Mouse (Mus musculus): ENCODE measurements around the gene Ankrd11. TPM values are rescaled to one million over a fixed set of nuclear protein-coding genes. Genes with fewer than 3 reads are reported as not detected.

The Ankrd11 gene
- polyA plus RNA-seq, 1 experiment from 2014 or later = 33.6 TPM

GRCm38 (mm10) chr8:122945775-122946174 is 96.3 kb downstream of the Ankrd11 start:
- Histone ChIP-seq H3K4me2 (ENCODE audit: low read length) (no peak overlapping the region), H3K9ac (replicated peaks; ENCODE audit: low read depth, low read length) (no peak overlapping the region), H3K9me3 (ENCODE audit: control insufficient read depth, low read length) (no peaks in the 10 kb centered on the region), H3K4me1 (replicated peaks; ENCODE audit: control insufficient read depth, insufficient read depth, low read length) (peaks cover 11% of the 10 kb centered on the region), H3K4me3 (replicated peaks; ENCODE audit: low read length) (no peak overlapping the region), H3K27ac (ENCODE audit: low read length) (no peak overlapping the region), H3K36me3 (ENCODE audit: control insufficient read depth, insufficient read depth) (no peaks in the 10 kb centered on the region), H3K27me3 (replicated peaks; ENCODE audit: control insufficient read depth, insufficient read depth, low read length) (no peaks in the 10 kb centered on the region)
- no peak for ATAC-seq
- 81% methylated on average over 2 of the region's 2 CpGs for WGBS

DNA sequence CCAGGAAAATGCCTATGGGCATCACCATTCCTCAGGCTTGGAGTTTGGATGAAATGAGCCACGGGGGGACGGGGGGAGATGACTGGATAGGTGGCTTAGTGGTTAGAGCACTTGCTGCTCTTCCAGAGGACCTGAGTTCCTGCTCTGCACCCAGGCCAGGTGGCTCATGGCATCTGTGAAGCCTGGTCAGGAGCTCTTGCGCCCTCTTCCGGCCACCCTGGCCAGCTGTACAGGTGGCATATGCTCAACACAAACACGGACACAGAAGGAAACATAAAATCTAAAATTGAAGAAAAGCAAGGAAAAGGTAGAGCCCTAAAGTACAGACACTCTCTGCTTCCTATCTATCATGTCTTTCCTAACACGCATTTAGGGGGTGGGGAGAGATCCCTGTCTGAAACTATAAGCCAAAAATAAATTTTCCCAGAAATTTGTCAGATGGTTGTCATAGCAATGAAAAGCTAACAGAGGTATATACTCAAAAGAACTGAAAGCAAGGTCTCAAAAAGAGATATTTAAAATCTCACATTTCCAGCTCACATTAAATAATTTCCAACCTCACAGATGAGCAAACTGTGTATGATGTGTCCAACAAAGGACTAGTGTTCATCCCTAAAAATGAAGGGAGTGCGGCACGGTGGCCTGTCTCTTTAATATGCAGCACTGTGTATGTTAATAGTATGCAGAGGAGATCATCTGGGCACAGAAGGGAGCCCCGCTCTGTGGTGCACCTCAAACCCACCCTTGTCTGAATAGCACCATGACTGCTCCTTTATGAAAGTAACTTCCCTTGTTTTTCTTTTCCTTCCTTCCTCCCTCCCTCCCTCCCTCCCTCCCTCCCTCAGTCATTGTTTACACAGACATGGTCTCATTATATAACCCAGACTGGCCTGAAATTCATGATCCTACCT is 99.0 kb downstream of the Ankrd11 start:
- Histone ChIP-seq H3K9ac (replicated peaks; ENCODE audit: low read depth, low read length) (no peak overlapping the region), H3K9me3 (ENCODE audit: control insufficient read depth, low read length) (no peaks in the 10 kb centered on the region), H3K36me3 (ENCODE audit: control insufficient read depth, insufficient read depth) (no peaks in the 10 kb centered on the region), H3K27ac (ENCODE audit: low read length) (peak overlapping the region; percentile 52), H3K4me3 (replicated peaks; ENCODE audit: low read length) (no peak overlapping the region), H3K4me1 (replicated peaks; ENCODE audit: control insufficient read depth, insufficient read depth, low read length) (peaks cover 19% of the 10 kb centered on the region), H3K4me2 (ENCODE audit: low read length) (no peak overlapping the region), H3K27me3 (replicated peaks; ENCODE audit: control insufficient read depth, insufficient read depth, low read length) (no peaks in the 10 kb centered on the region)
- 65% methylated on average over 9 of the region's 9 CpGs for WGBS
- ATAC-seq = peak; percentile 62

GRCm38 (mm10) chr8:122938591-122938990 is 103.5 kb downstream of the Ankrd11 start:
- H3K4me1 ChIP-seq (replicated peaks; ENCODE audit: control insufficient read depth, insufficient read depth, low read length) = peaks cover 37% of the 10 kb centered on the region
- H3K9me3 ChIP-seq (ENCODE audit: control insufficient read depth, low read length) = no peaks in the 10 kb centered on the region
- 41% methylated on average over 4 of the region's 4 CpGs for WGBS
- no peak overlapping the region for H3K9ac ChIP-seq (replicated peaks; ENCODE audit: low read depth, low read length)
- no peak overlapping the region for H3K27ac ChIP-seq (ENCODE audit: low read length)
- no peaks in the 10 kb centered on the region for H3K27me3 ChIP-seq (replicated peaks; ENCODE audit: control insufficient read depth, insufficient read depth, low read length)
- H3K4me3 ChIP-seq (replicated peaks; ENCODE audit: low read length) = no peak overlapping the region
- no peak for ATAC-seq
- no peaks in the 10 kb centered on the region for H3K36me3 ChIP-seq (ENCODE audit: control insufficient read depth, insufficient read depth)
- H3K4me2 ChIP-seq (ENCODE audit: low read length) = no peak overlapping the region

DNA sequence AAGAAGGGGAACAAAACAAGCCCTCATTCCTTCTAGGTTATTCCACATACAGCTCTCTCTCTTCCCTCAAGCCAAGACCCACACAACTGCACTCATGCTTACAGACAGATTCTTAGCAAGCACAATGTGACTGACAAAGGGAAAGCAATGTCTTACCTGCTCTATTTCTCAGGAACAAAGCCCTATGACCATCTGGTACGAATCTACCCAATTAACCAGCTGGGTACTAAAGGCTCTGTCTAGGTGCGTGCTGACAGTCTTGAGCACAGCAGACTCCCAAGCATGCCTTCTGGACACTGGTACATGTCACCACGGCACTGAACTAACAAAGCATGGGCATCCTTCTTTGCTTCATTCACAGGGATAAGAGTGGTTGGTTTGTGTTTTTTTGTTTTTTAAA is 103.9 kb downstream of the Ankrd11 start:
- Histone ChIP-seq H3K4me1 (replicated peaks; ENCODE audit: control insufficient read depth, insufficient read depth, low read length) (peaks cover 36% of the 10 kb centered on the region), H3K4me3 (replicated peaks; ENCODE audit: low read length) (no peak overlapping the region), H3K9ac (replicated peaks; ENCODE audit: low read depth, low read length) (no peak overlapping the region), H3K36me3 (ENCODE audit: control insufficient read depth, insufficient read depth) (no peaks in the 10 kb centered on the region), H3K9me3 (ENCODE audit: control insufficient read depth, low read length) (no peaks in the 10 kb centered on the region), H3K27ac (ENCODE audit: low read length) (no peak overlapping the region), H3K27me3 (replicated peaks; ENCODE audit: control insufficient read depth, insufficient read depth, low read length) (no peaks in the 10 kb centered on the region), H3K4me2 (ENCODE audit: low read length) (no peak overlapping the region)
- 37% methylated on average over 3 of the region's 3 CpGs for WGBS
- ATAC-seq = 0 out of 2 replicates have a peak, but pooled peaks have one; percentile 45

GRCm38 (mm10) chr8:122937545-122938053 is 104.5 kb downstream of the Ankrd11 start:
- H3K4me1 ChIP-seq (replicated peaks; ENCODE audit: control insufficient read depth, insufficient read depth, low read length) = peaks cover 35% of the 10 kb centered on the region

GRCm38 (mm10) chr8:122935912-122936311 is 106.2 kb downstream of the Ankrd11 start:
- H3K4me3 ChIP-seq (replicated peaks; ENCODE audit: low read length) = no peak overlapping the region
- H3K27me3 ChIP-seq (replicated peaks; ENCODE audit: control insufficient read depth, insufficient read depth, low read length) = no peaks in the 10 kb centered on the region
- H3K9ac ChIP-seq (replicated peaks; ENCODE audit: low read depth, low read length) = no peak overlapping the region
- H3K9me3 ChIP-seq (ENCODE audit: control insufficient read depth, low read length) = no peaks in the 10 kb centered on the region
- 84% methylated on average over 3 of the region's 3 CpGs for WGBS
- no peak overlapping the region for H3K27ac ChIP-seq (ENCODE audit: low read length)
- peaks cover 42% of the 10 kb centered on the region for H3K4me1 ChIP-seq (replicated peaks; ENCODE audit: control insufficient read depth, insufficient read depth, low read length)
- H3K36me3 ChIP-seq (ENCODE audit: control insufficient read depth, insufficient read depth) = no peaks in the 10 kb centered on the region
- H3K4me2 ChIP-seq (ENCODE audit: low read length) = no peak overlapping the region
- no peak for ATAC-seq

More at GRCm38 (mm10) chr8:122937545-122938053, 104.5 kb downstream of the Ankrd11 start:
- Histone ChIP-seq H3K36me3 (ENCODE audit: control insufficient read depth, insufficient read depth) (no peaks in the 10 kb centered on the region), H3K9ac (replicated peaks; ENCODE audit: low read depth, low read length) (no peak overlapping the region), H3K4me3 (replicated peaks; ENCODE audit: low read length) (no peak overlapping the region), H3K27ac (ENCODE audit: low read length) (no peak overlapping the region), H3K27me3 (replicated peaks; ENCODE audit: control insufficient read depth, insufficient read depth, low read length) (no peaks in the 10 kb centered on the region), H3K9me3 (ENCODE audit: control insufficient read depth, low read length) (no peaks in the 10 kb centered on the region), H3K4me2 (ENCODE audit: low read length) (no peak overlapping the region)
- no peak for ATAC-seq
- WGBS = 83% methylated on average over 2 of the region's 2 CpGs

GRCm38 (mm10) chr8:122935118-122935517 is 107.0 kb downstream of the Ankrd11 start:
- ATAC-seq = no peak
- H3K4me3 ChIP-seq (replicated peaks; ENCODE audit: low read length) = no peak overlapping the region
- WGBS = 53% methylated on average over 1 of the region's 1 CpGs
- H3K9ac ChIP-seq (replicated peaks; ENCODE audit: low read depth, low read length) = no peak overlapping the region; the same call in 1 of the 2 replicates
- H3K4me1 ChIP-seq (replicated peaks; ENCODE audit: control insufficient read depth, insufficient read depth, low read length) = peaks cover 48% of the 10 kb centered on the region
- H3K4me2 ChIP-seq (ENCODE audit: low read length) = no peak overlapping the region
- H3K27me3 ChIP-seq (replicated peaks; ENCODE audit: control insufficient read depth, insufficient read depth, low read length) = no peaks in the 10 kb centered on the region
- H3K36me3 ChIP-seq (ENCODE audit: control insufficient read depth, insufficient read depth) = no peaks in the 10 kb centered on the region
- no peaks in the 10 kb centered on the region for H3K9me3 ChIP-seq (ENCODE audit: control insufficient read depth, low read length)
- peak overlapping the region; percentile 65 for H3K27ac ChIP-seq (ENCODE audit: low read length)

DNA sequence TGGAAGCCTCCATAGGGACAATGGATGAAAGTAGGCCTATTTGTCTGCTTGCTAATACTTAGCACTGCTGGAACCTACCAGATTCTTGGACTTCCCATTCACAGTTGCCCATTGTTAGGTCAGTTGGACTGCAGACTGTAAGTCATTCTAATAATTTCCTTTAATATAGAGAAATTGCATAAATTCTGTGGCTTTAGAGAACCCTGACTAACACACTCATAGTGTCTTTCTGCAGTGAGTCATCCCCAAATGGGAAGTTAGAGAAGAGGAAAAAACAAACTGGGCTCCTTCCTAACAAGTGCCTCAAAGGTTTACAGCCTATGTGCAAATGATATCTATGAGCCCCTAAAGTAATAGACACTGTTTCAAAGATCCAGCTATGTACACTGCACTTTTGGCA is 108.1 kb downstream of the Ankrd11 start:
- Histone ChIP-seq H3K27ac (ENCODE audit: low read length) (no peak overlapping the region), H3K36me3 (ENCODE audit: control insufficient read depth, insufficient read depth) (no peaks in the 10 kb centered on the region), H3K27me3 (replicated peaks; ENCODE audit: control insufficient read depth, insufficient read depth, low read length) (no peaks in the 10 kb centered on the region), H3K4me3 (replicated peaks; ENCODE audit: low read length) (no peak overlapping the region), H3K4me1 (replicated peaks; ENCODE audit: control insufficient read depth, insufficient read depth, low read length) (peaks cover 51% of the 10 kb centered on the region), H3K9ac (replicated peaks; ENCODE audit: low read depth, low read length) (no peak overlapping the region), H3K9me3 (ENCODE audit: control insufficient read depth, low read length) (no peaks in the 10 kb centered on the region), H3K4me2 (ENCODE audit: low read length) (no peak overlapping the region)
- no peak for ATAC-seq

- no peaks in the 10 kb centered on the region for H3K27me3 ChIP-seq (replicated peaks; ENCODE audit: control insufficient read depth, insufficient read depth, low read length)
- peak overlapping the region; percentile 84 for H3K27ac ChIP-seq (ENCODE audit: low read length)
- H3K4me1 ChIP-seq (replicated peaks; ENCODE audit: control insufficient read depth, insufficient read depth, low read length) = peaks cover 43% of the 10 kb centered on the region
- no peak overlapping the region for H3K9ac ChIP-seq (replicated peaks; ENCODE audit: low read depth, low read length)
- 80% methylated on average over 2 of the region's 2 CpGs for WGBS
- H3K36me3 ChIP-seq (ENCODE audit: control insufficient read depth, insufficient read depth) = no peaks in the 10 kb centered on the region
- no peak overlapping the region for H3K4me3 ChIP-seq (replicated peaks; ENCODE audit: low read length)
- H3K4me2 ChIP-seq (ENCODE audit: low read length) = no peak overlapping the region
- ATAC-seq = no peak
- H3K9me3 ChIP-seq (ENCODE audit: control insufficient read depth, low read length) = no peaks in the 10 kb centered on the region
These were observed 109.5 kb downstream of the Ankrd11 start for GRCm38 (mm10) chr8:122932561-122932959.
